Mouse (Mus musculus) heart, embryonic 15.5 days (tissue): ENCODE results near the gene Csnk1g2. TPM values are rescaled to one million over a fixed set of nuclear protein-coding genes. Genes with fewer than 3 reads are reported as not detected.

ENCODE experiments used
- ATAC-seq: fragments of 200-750 bp; cut with Nextera tagmentation; replicated peaks from 2 replicates; pipeline ENCODE4 v1.8.0; 2017; ENCODE audit warnings: low read depth, moderate TSS enrichment; ENCODE audit not compliant: insufficient number of reproducible peaks, insufficient read depth, low FRiP score
- H3K27ac ChIP-seq: fragments of 300-500 bp; sonication (generic); 2 replicates; pipeline ENCODE4 v1.5.1; 2015; ENCODE audit warnings: mild to moderate bottlenecking, inconsistent platforms
- H3K27me3 ChIP-seq: fragments of 300-500 bp; sonication (generic); 2 replicates; pipeline ENCODE4 v1.6.1; 2015; ENCODE audit warnings: inconsistent platforms
- H3K36me3 ChIP-seq: fragments of 300-500 bp; sonication (generic); 2 replicates; pipeline ENCODE4 v1.6.1; 2015; ENCODE audit warnings: mild to moderate bottlenecking, inconsistent platforms
- H3K4me1 ChIP-seq: fragments of 300-500 bp; sonication (generic); replicated peaks from 2 replicates; pipeline ENCODE4 v1.6.1; 2015; ENCODE audit warnings: inconsistent platforms
- H3K4me2 ChIP-seq: fragments of 300-500 bp; sonication (generic); 2 replicates; pipeline ENCODE4 v1.6.1; 2015; ENCODE audit warnings: inconsistent platforms, mild to moderate bottlenecking, moderate library complexity
- H3K4me3 ChIP-seq: fragments of 300-500 bp; sonication (generic); 2 replicates; pipeline ENCODE4 v1.5.1; 2015; ENCODE audit warnings: mild to moderate bottlenecking, inconsistent platforms
- H3K9ac ChIP-seq: fragments of 300-500 bp; sonication (generic); 2 replicates; pipeline ENCODE4 v1.6.1; 2015; ENCODE audit warnings: mild to moderate bottlenecking, inconsistent platforms
- H3K9me3 ChIP-seq: fragments of 300-500 bp; sonication (generic); replicated peaks from 2 replicates; pipeline ENCODE4 v1.6.1; 2016; ENCODE audit warnings: inconsistent platforms
- WGBS: fragments of 180-500 bp; shearing (Covaris S2); methylation state at CpG from one replicate; pipeline ENCODE4 v1.1.7; 2015; ENCODE audit warnings: mixed read lengths; 5-methylcytosine and 5-hydroxymethylcytosine counted together
- polyA plus RNA-seq: library from polyadenylated mRNA; unstranded; fragments of >200 nt; fragmentation: Nextera tagmentation; extraction: Ambion mirVana; gene quantifications from 2 replicates; pipeline ENCODE4 v1.2.1, GENCODE M21; 2015

The Csnk1g2 gene
- polyA plus RNA-seq, 1 experiment from 2014 or later, result 78.2 TPM

GRCm38 (mm10) chr10:80584642-80585552 is 37.7 kb upstream of the Csnk1g2 start:
- H3K9ac ChIP-seq, result 0 out of 2 replicates have a peak overlapping the region, but pooled peaks have one; percentile 4

GRCm38 (mm10) chr10:80585581-80585980 is 37.1 kb upstream of the Csnk1g2 start:
- Histone ChIP-seq H3K4me3 (peak overlapping the region; percentile 21), H3K9me3 (no peaks in the 10 kb centered on the region), H3K27ac (peak overlapping the region; percentile 46; the same call in 1 of the 2 replicates), H3K36me3 (peaks cover 26% of the 10 kb centered on the region), H3K4me1 (peaks cover 59% of the 10 kb centered on the region), H3K9ac (peak overlapping the region; percentile 16; the same call in 1 of the 2 replicates), H3K4me2 (peak overlapping the region; percentile 38), H3K27me3 (no peaks in the 10 kb centered on the region)
- ATAC-seq, result no peak
- WGBS, result 83% methylated on average over 8 of the region's 8 CpGs

More at GRCm38 (mm10) chr10:80584642-80585552, 37.7 kb upstream of the Csnk1g2 start:
- peaks cover 26% of the 10 kb centered on the region for H3K36me3 ChIP-seq
- H3K27me3 ChIP-seq, result no peaks in the 10 kb centered on the region
- H3K4me1 ChIP-seq, result peaks cover 58% of the 10 kb centered on the region
- peak overlapping the region; percentile 46 for H3K27ac ChIP-seq
- no peaks in the 10 kb centered on the region for H3K9me3 ChIP-seq
- ATAC-seq, result no peak
- 66% methylated on average over 12 of the region's 12 CpGs for WGBS
- H3K4me3 ChIP-seq, result peak overlapping the region; percentile 21
- H3K4me2 ChIP-seq, result peak overlapping the region; percentile 38

GRCm38 (mm10) chr10:80586407-80587304 is 36.0 kb upstream of the Csnk1g2 start:
- Histone ChIP-seq H3K27me3 (no peaks in the 10 kb centered on the region), H3K9ac (peak overlapping the region; percentile 31; the same call in 1 of the 2 replicates), H3K9me3 (no peaks in the 10 kb centered on the region), H3K27ac (peak overlapping the region; percentile 83), H3K4me1 (peaks cover 60% of the 10 kb centered on the region), H3K4me3 (peak overlapping the region; percentile 21), H3K36me3 (peaks cover 26% of the 10 kb centered on the region), H3K4me2 (peak overlapping the region; percentile 38)
- 89% methylated on average over 51 of the region's 51 CpGs for WGBS
- no peak for ATAC-seq

- Histone ChIP-seq H3K36me3 (peaks cover 23% of the 10 kb centered on the region), H3K9me3 (no peaks in the 10 kb centered on the region), H3K27me3 (no peaks in the 10 kb centered on the region), H3K4me3 (peak overlapping the region; percentile 21), H3K4me1 (peaks cover 60% of the 10 kb centered on the region), H3K27ac (peak overlapping the region; percentile 83), H3K9ac (0 out of 2 replicates have a peak overlapping the region, but pooled peaks have one; percentile 31), H3K4me2 (peak overlapping the region; percentile 38)
- 0 out of 2 replicates have a peak, but pooled peaks have one; percentile 20 for ATAC-seq
- 47% methylated on average over 4 of the region's 4 CpGs for WGBS
Observed at GRCm38 (mm10) chr10:80587305-80587657, 35.4 kb upstream of the Csnk1g2 start.

- ATAC-seq, result no peak
- Histone ChIP-seq H3K4me2 (peak overlapping the region; percentile 95), H3K4me1 (peaks cover 51% of the 10 kb centered on the region), H3K9ac (peak overlapping the region; percentile 97), H3K27me3 (no peaks in the 10 kb centered on the region), H3K27ac (peak overlapping the region; percentile 83), H3K36me3 (peaks cover 13% of the 10 kb centered on the region), H3K9me3 (no peaks in the 10 kb centered on the region), H3K4me3 (peak overlapping the region; percentile 92)
- WGBS, result 9% methylated on average over 12 of the region's 12 CpGs
Observed at GRCm38 (mm10) chr10:80589127-80589878, 33.3 kb upstream of the Csnk1g2 start.

- ATAC-seq, result peak; percentile 96
- Histone ChIP-seq H3K4me1 (peaks cover 42% of the 10 kb centered on the region), H3K4me2 (peak within 1 kb of the TSS; percentile 95), H3K27ac (peak within 1 kb of the TSS; percentile 83), H3K27me3 (no peaks in the 10 kb centered on the region), H3K9me3 (no peaks in the 10 kb centered on the region), H3K4me3 (peak within 1 kb of the TSS; percentile 92), H3K9ac (peak within 1 kb of the TSS; percentile 97), H3K36me3 (peaks cover 13% of the 10 kb centered on the region)
- under 1% methylated on average over 71 of the region's 73 CpGs for WGBS
Observed at GRCm38 (mm10) chr10:80589879-80590854, 32.5 kb upstream of the Csnk1g2 start, which contains the start of gene Abhd17a. Abhd17a (minus strand) TSS chr10:80590341.

- Histone ChIP-seq H3K4me1 (no peaks in the 10 kb centered on the region), H3K4me2 (no peak overlapping the region), H3K27ac (no peak overlapping the region), H3K27me3 (no peaks in the 10 kb centered on the region), H3K9ac (no peak overlapping the region), H3K4me3 (no peak overlapping the region), H3K9me3 (no peaks in the 10 kb centered on the region), H3K36me3 (no peaks in the 10 kb centered on the region)
- WGBS, result 30% methylated on average over 4 of the region's 4 CpGs
- ATAC-seq, result no peak
Observed at GRCm38 (mm10) chr10:80596318-80596717, 26.3 kb upstream of the Csnk1g2 start.

- under 1% methylated on average over 54 of the region's 54 CpGs for WGBS
- H3K9me3 ChIP-seq, result no peaks in the 10 kb centered on the region
- peak; percentile 91 for ATAC-seq
- peak within 1 kb of the TSS; percentile 84 for H3K4me2 ChIP-seq
- H3K4me1 ChIP-seq, result peaks cover 16% of the 10 kb centered on the region
- H3K27ac ChIP-seq, result peak within 1 kb of the TSS; percentile 88
- H3K36me3 ChIP-seq, result peaks cover 13% of the 10 kb centered on the region
- peak within 1 kb of the TSS; percentile 65 for H3K4me3 ChIP-seq
- H3K9ac ChIP-seq, result peak within 1 kb of the TSS; percentile 67
- H3K27me3 ChIP-seq, result no peaks in the 10 kb centered on the region
Observed at GRCm38 (mm10) chr10:80602698-80603325, 19.8 kb upstream of the Csnk1g2 start, which contains the start of the genes Scamp4 and Adat3. Scamp4 (plus strand) TSS chr10:80602872. Adat3 (plus strand) TSS chr10:80602880.

GRCm38 (mm10) chr10:80603364-80603763 is 19.3 kb upstream of the Csnk1g2 start:
- Histone ChIP-seq H3K4me3 (peak overlapping the region; percentile 65), H3K27ac (peak overlapping the region; percentile 88), H3K9me3 (no peaks in the 10 kb centered on the region), H3K9ac (peak overlapping the region; percentile 67), H3K27me3 (no peaks in the 10 kb centered on the region), H3K4me1 (peaks cover 16% of the 10 kb centered on the region), H3K4me2 (peak overlapping the region; percentile 84), H3K36me3 (peaks cover 17% of the 10 kb centered on the region)
- 26% methylated on average over 7 of the region's 7 CpGs for WGBS
- no peak for ATAC-seq
